Mouse (Mus musculus): ENCODE results near the gene C1qa. TPM values are rescaled to one million over a fixed set of nuclear protein-coding genes. Genes with fewer than 3 reads are reported as not detected.

The C1qa gene
- total and polyA plus RNA-seq, 2 experiments from 2014 or later = 25.9 to 40.9 TPM

DNA sequence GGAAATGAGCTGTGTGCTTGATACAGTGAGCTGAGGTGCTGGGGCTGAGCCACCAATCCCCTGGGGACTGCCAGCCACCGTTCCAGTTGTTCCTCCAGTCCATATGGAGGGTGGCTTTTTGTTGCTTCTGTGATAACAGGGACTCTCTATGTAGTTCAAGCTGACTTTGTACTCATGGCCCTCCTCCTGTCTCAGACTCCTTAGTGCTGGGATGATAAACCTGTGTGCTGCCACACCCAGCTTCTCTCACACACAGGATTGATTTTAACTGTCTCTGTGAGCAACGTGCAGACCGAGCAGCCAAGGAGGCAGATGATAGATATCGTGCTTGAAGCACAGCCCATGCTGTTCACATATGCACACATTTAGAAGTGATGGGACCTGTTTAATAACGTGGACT lies 46.5 kb downstream of the C1qa start:
- H3K4me3 ChIP-seq (ENCODE audit: low read depth, low read length) = no peak overlapping the region
- no peaks in the 10 kb centered on the region for H3K9me3 ChIP-seq (replicated peaks; ENCODE audit: control insufficient read depth, low read length)
- TF ChIP-seq EP300 (IDR thresholded peaks at IDR 0.05; ENCODE audit: low read depth) (no peak), CTCF (IDR thresholded peaks at IDR 0.05; ENCODE audit: low read depth) (no peak)
- WGBS = 64% methylated on average over 5 of the region's 5 CpGs
- H3K4me1 ChIP-seq (ENCODE audit: control insufficient read depth, insufficient read depth) = no peaks in the 10 kb centered on the region
- H3K4me2 ChIP-seq (ENCODE audit: low read depth, low read length) = no peak overlapping the region
- no peak overlapping the region for H3K9ac ChIP-seq (replicated peaks; ENCODE audit: low read depth, low read length)
- no peaks in the 10 kb centered on the region for H3K36me3 ChIP-seq (replicated peaks; ENCODE audit: control insufficient read depth, insufficient read depth, low read length)
- no peak overlapping the region for H3K27ac ChIP-seq (ENCODE audit: low read depth)
- DNase-seq (ENCODE audit: low spot score) (no peak), ATAC-seq (ENCODE audit: insufficient read depth, low read depth) (no peak)
- H3K27me3 ChIP-seq (ENCODE audit: control insufficient read depth, insufficient read depth, low read length) = peaks cover 12% of the 10 kb centered on the region

DNA sequence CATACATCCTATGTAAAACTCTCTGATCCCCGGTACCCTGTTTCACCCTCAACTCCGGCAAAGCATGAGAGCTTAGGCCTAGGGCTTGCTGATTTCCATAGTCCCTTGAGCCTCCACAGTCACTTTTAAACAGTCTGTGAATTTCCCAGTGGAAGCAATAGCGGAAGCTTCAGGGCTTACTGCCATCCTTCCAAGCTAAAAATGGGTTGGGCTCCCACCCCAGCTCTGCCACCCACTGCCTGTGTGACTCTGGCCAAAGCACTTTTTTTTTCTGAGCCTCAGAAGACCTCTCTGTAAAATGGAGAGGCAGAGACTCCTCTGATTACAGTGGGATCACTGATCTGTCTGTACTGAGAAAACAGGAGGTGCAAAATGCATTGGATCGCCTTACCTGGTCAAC lies 50.0 kb downstream of the C1qa start:
- Histone ChIP-seq H3K27ac (ENCODE audit: low read depth) (no peak overlapping the region), H3K4me3 (ENCODE audit: low read depth, low read length) (no peak overlapping the region), H3K4me1 (ENCODE audit: control insufficient read depth, insufficient read depth) (no peaks in the 10 kb centered on the region), H3K9ac (replicated peaks; ENCODE audit: low read depth, low read length) (no peak overlapping the region), H3K4me2 (ENCODE audit: low read depth, low read length) (no peak overlapping the region), H3K9me3 (replicated peaks; ENCODE audit: control insufficient read depth, low read length) (0 out of 2 replicates have a peak, but pooled peaks cover 3% of the 10 kb centered on the region), H3K27me3 (ENCODE audit: control insufficient read depth, insufficient read depth, low read length) (peaks cover 20% of the 10 kb centered on the region), H3K36me3 (replicated peaks; ENCODE audit: control insufficient read depth, insufficient read depth, low read length) (no peaks in the 10 kb centered on the region)
- WGBS = 65% methylated on average over 4 of the region's 4 CpGs
- ATAC-seq (ENCODE audit: insufficient read depth, low read depth) (no peak), DNase-seq (ENCODE audit: low spot score) (no peak)
- TF ChIP-seq CTCF (IDR thresholded peaks at IDR 0.05; ENCODE audit: low read depth) = no peak
- no peak for TF ChIP-seq EP300 (IDR thresholded peaks at IDR 0.05; ENCODE audit: low read depth)

DNA sequence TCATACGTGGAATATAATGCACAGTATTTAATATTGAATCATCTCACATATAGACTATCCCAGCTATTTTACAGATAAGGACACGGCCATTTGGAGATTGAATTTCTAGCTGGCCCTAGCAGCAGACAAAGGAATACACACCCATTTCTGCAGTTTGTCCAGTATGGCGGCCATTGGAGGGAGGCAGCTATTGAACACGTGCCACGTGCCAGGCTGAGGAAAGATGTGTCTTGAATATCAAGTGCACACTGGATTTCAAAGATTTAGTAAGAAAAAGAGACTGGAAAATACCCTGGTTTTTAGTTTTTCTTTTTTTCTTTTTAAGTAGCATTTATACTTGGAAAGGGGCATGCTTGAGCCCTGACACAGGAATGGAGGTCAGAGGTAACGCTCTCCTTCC lies 51.4 kb downstream of the C1qa start:
- no peaks in the 10 kb centered on the region for H3K36me3 ChIP-seq (replicated peaks; ENCODE audit: control insufficient read depth, insufficient read depth, low read length)
- 70% methylated on average over 6 of the region's 6 CpGs for WGBS
- H3K4me2 ChIP-seq (ENCODE audit: low read depth, low read length) = no peak overlapping the region
- no peaks in the 10 kb centered on the region for H3K4me1 ChIP-seq (ENCODE audit: control insufficient read depth, insufficient read depth)
- DNase-seq (ENCODE audit: low spot score) (no peak), ATAC-seq (ENCODE audit: insufficient read depth, low read depth) (no peak)
- peaks cover 20% of the 10 kb centered on the region for H3K27me3 ChIP-seq (ENCODE audit: control insufficient read depth, insufficient read depth, low read length)
- no peak overlapping the region for H3K27ac ChIP-seq (ENCODE audit: low read depth)
- no peak for TF ChIP-seq EP300 (IDR thresholded peaks at IDR 0.05; ENCODE audit: low read depth)
- no peak for TF ChIP-seq CTCF (IDR thresholded peaks at IDR 0.05; ENCODE audit: low read depth)
- H3K4me3 ChIP-seq (ENCODE audit: low read depth, low read length) = no peak overlapping the region
- H3K9ac ChIP-seq (replicated peaks; ENCODE audit: low read depth, low read length) = no peak overlapping the region
- 0 out of 2 replicates have a peak, but pooled peaks cover 3% of the 10 kb centered on the region for H3K9me3 ChIP-seq (replicated peaks; ENCODE audit: control insufficient read depth, low read length)

Other genes starting within 250 kb of the C1qa start
- 6.4 and 10.2 TPM in 2 replicates for gene Ephb2, start 62.8 kb downstream of the C1qa start, total RNA-seq (2014; rRNA removed; ENCODE audit: low replicate concordance)
- gene Ephb2, start 62.8 kb downstream of the C1qa start, polyA plus RNA-seq (2015; fragmentation: Nextera tagmentation; extraction: Ambion mirVana) = 0.19 and 0.23 TPM in 2 replicates
- gene C1qb, start 12.6 kb downstream of the C1qa start, total RNA-seq (2014; rRNA removed; ENCODE audit: low replicate concordance) = 38.7 and 64.1 TPM in 2 replicates
- 37.2 and 39.8 TPM in 2 replicates for gene C1qb, start 12.6 kb downstream of the C1qa start, polyA plus RNA-seq (2015; fragmentation: Nextera tagmentation; extraction: Ambion mirVana)
- gene C1qc, start 5.7 kb downstream of the C1qa start, total RNA-seq (2014; rRNA removed; ENCODE audit: low replicate concordance) = 31.1 and 49.2 TPM in 2 replicates
- 19.3 and 22.4 TPM in 2 replicates for gene C1qc, start 5.7 kb downstream of the C1qa start, polyA plus RNA-seq (2015; fragmentation: Nextera tagmentation; extraction: Ambion mirVana)
- gene Epha8, start 58.0 kb upstream of the C1qa start, total RNA-seq (2014; rRNA removed; ENCODE audit: low replicate concordance) = 0.08 and 0.19 TPM in 2 replicates
- not detected in 2 replicates for gene Epha8, start 58.0 kb upstream of the C1qa start, polyA plus RNA-seq (2015; fragmentation: Nextera tagmentation; extraction: Ambion mirVana)
- 6.8 and 11.3 TPM in 2 replicates for gene Zbtb40, start 150.0 kb upstream of the C1qa start, total RNA-seq (2014; rRNA removed; ENCODE audit: low replicate concordance)
- gene Zbtb40, start 150.0 kb upstream of the C1qa start, polyA plus RNA-seq (2015; fragmentation: Nextera tagmentation; extraction: Ambion mirVana) = 1.1 and 1.3 TPM in 2 replicates